ENCODE assay signal across 8 mouse cellular contexts in genomic region chr4:141538408-141539212, GRCm38 (mm10). TPM values are rescaled to one million over a fixed set of nuclear protein-coding genes. Genes with fewer than 3 reads are reported as not detected.
A peak's percentile ranks its signal among the peaks of the same experiment; 100 is the strongest.
DNase-seq lines count a peak whose midpoint lies in the region; ATAC-seq lines count a peak whose summit lies in the region.

Gene Spen (minus strand): TSS chr4:141538597.

- peak; percentile 84 for ATAC-seq in intestine, embryonic 14.5 days (replicated peaks; ENCODE audit: low FRiP score, low TSS enrichment, low read depth)

- no peaks in the 10 kb centered on the region for H3K36me3 ChIP-seq in intestine, embryonic 14.5 days (ENCODE audit: control insufficient read depth, insufficient read depth, low read length)
- H3K36me3 ChIP-seq in midbrain, embryonic 10.5 days, result no peaks in the 10 kb centered on the region

- H3K4me1 ChIP-seq in intestine, embryonic 14.5 days (replicated peaks; ENCODE audit: control insufficient read depth, insufficient read depth, low read length), result peaks cover 11% of the 10 kb centered on the region; the same call in 1 of the 2 replicates
- peaks cover 61% of the 10 kb centered on the region for H3K4me1 ChIP-seq in midbrain, embryonic 10.5 days

- intact Hi-C loops in left cerebral cortex, postnatal 36 days (cut with DNase I), result loop anchor here (1.0 to 5.0 kb wide), 2 partner anchors 8 to 36 kb away; no protein-coding TSS in a partner anchor

- peak within 1 kb of the TSS; percentile 92 for H3K9ac ChIP-seq in intestine, embryonic 14.5 days (ENCODE audit: low read length)

- H3K27ac ChIP-seq in intestine, embryonic 14.5 days (ENCODE audit: low read depth), result peak within 1 kb of the TSS; percentile 96
- peak within 1 kb of the TSS; percentile 94 for H3K27ac ChIP-seq in midbrain, embryonic 10.5 days (replicated peaks)

- H3K27me3 ChIP-seq in intestine, embryonic 14.5 days (replicated peaks; ENCODE audit: control insufficient read depth, insufficient read depth, low read length), result no peaks in the 10 kb centered on the region
- H3K27me3 ChIP-seq in midbrain, embryonic 10.5 days (ENCODE audit: low read depth, poor library complexity, severe bottlenecking), result no peaks in the 10 kb centered on the region

- under 1% methylated on average over 86 of the region's 88 CpGs for WGBS in intestine, embryonic 14.5 days
- under 1% methylated on average over 88 of the region's 88 CpGs for WGBS in midbrain, embryonic 10.5 days

- no peaks in the 10 kb centered on the region for H3K9me3 ChIP-seq in intestine, embryonic 14.5 days (ENCODE audit: control insufficient read depth, low read length)
- no peaks in the 10 kb centered on the region for H3K9me3 ChIP-seq in midbrain, embryonic 10.5 days (replicated peaks)

- DNase-seq in adrenal gland, adult 2 months, result peak; percentile 97
- DNase-seq in embryo, embryonic 11 days, result peak; percentile 98
- peak; percentile 96 for DNase-seq in gastrocnemius, postnatal 25 days
- DNase-seq in intestine, embryonic 14.5 days (ENCODE audit: low spot score), result peak; percentile 91
- DNase-seq in left cerebral cortex, postnatal 36 days (ENCODE audit: low spot score in 2 of 2), result peak; percentile 92 to 97
- peak; percentile 93 for DNase-seq in midbrain, embryonic 10.5 days (ENCODE audit: low spot score)
- DNase-seq in right cerebral cortex, postnatal 36 days (ENCODE audit: low spot score in 2 of 2), result peak; percentile 86 to 89
- DNase-seq in urinary bladder, postnatal 4 days (ENCODE audit: low spot score in 2 of 2), result peak; percentile 92 to 95

- peak within 1 kb of the TSS; percentile 88 for H3K4me3 ChIP-seq in intestine, embryonic 14.5 days (ENCODE audit: low read depth, low read length)
- peak within 1 kb of the TSS; percentile 98 for H3K4me3 ChIP-seq in midbrain, embryonic 10.5 days

- H3K4me2 ChIP-seq in intestine, embryonic 14.5 days (ENCODE audit: low read length), result peak within 1 kb of the TSS; percentile 97

RNA-seq across cellular contexts. Expression of gene Spen, which starts in this region (rescaled TPM):
- total RNA-seq in adrenal gland, adult 2 months (2021), result 10 to 100 TPM; 37.8 to 55.3 TPM
- 63.9 and 76.4 TPM in 2 replicates for polyA plus RNA-seq in adrenal gland, adult 2 months (2012; rRNA removed)
- 10 to 100 TPM; 18.6 to 19.9 TPM for total RNA-seq in gastrocnemius, postnatal 25 days (2021)
- 12.8 and 14.9 TPM in 2 replicates for polyA plus RNA-seq in intestine, embryonic 14.5 days (2014; fragmentation: Nextera tagmentation; extraction: Ambion mirVana)
- 10 to 100 TPM; 50.8 to 72.8 TPM for total RNA-seq in left cerebral cortex, postnatal 36 days (2021)
- polyA plus RNA-seq in midbrain, embryonic 10.5 days (2016; fragmentation: Nextera tagmentation; extraction: Ambion mirVana), result 12.3 and 14.8 TPM in 2 replicates

Comparison
In these comparisons a context has a peak if more than half of its experiments do, and no peak if none do; other contexts are left out.
1. Peak in every context shown above with its lines: DNase-seq, ATAC-seq, H3K4me3 ChIP-seq and H3K27ac ChIP-seq.